Mouse (Mus musculus) limb, embryonic 14.5 days (tissue): ENCODE results near the gene Ccdc151. TPM values are rescaled to one million over a fixed set of nuclear protein-coding genes. Genes with fewer than 3 reads are reported as not detected.
A peak's percentile ranks its signal among the peaks of the same experiment; 100 is the strongest.

Source experiments
- ATAC-seq: fragments of 200-750 bp; cut with Nextera tagmentation; 2 replicates; pipeline ENCODE4 v1.8.0; 2017; ENCODE audit warnings: low read depth, moderate number of reproducible peaks, moderate TSS enrichment; ENCODE audit not compliant: low FRiP score
- DNase-seq: peaks from one replicate; pipeline ENCODE4 v3.0.0-alpha.2; 2015; ENCODE audit warnings: low spot score
- H3K27ac ChIP-seq: fragments of 300-500 bp; sonication (generic); replicated peaks from 2 replicates; pipeline ENCODE4 v1.5.1; 2014; ENCODE audit warnings: low read depth, mild to moderate bottlenecking, low read length, moderate library complexity, mixed read lengths
- H3K27me3 ChIP-seq: fragments of 300-500 bp; sonication (generic); 2 replicates; pipeline ENCODE4 v1.6.1; 2014; ENCODE audit warnings: low read length, mixed read lengths; ENCODE audit not compliant: control insufficient read depth, insufficient read depth
- H3K36me3 ChIP-seq: fragments of 300-500 bp; sonication (generic); 2 replicates; pipeline ENCODE4 v1.6.1; 2014; ENCODE audit warnings: mild to moderate bottlenecking, low read length, moderate library complexity, mixed read lengths; ENCODE audit not compliant: control insufficient read depth, insufficient read depth
- H3K4me1 ChIP-seq: fragments of 300-500 bp; sonication (generic); 2 replicates; pipeline ENCODE4 v1.6.1; 2014; ENCODE audit warnings: antibody characterized with exemption, low read length, mixed read lengths; ENCODE audit not compliant: control insufficient read depth, insufficient read depth
- H3K4me2 ChIP-seq: fragments of 300-500 bp; sonication (generic); replicated peaks from 2 replicates; pipeline ENCODE4 v1.6.1; 2014; ENCODE audit warnings: low read depth, mild to moderate bottlenecking, low read length, moderate library complexity; ENCODE audit not compliant: severe bottlenecking
- H3K4me3 ChIP-seq: fragments of 300-500 bp; sonication (generic); replicated peaks from 2 replicates; pipeline ENCODE4 v1.5.1; 2014; ENCODE audit warnings: low read length
- H3K9ac ChIP-seq: fragments of 300-500 bp; sonication (generic); 2 replicates; pipeline ENCODE4 v1.6.1; 2014; ENCODE audit warnings: mild to moderate bottlenecking, low read depth, low read length, moderate library complexity; ENCODE audit not compliant: severe bottlenecking
- H3K9me3 ChIP-seq: fragments of 300-500 bp; sonication (generic); 2 replicates; pipeline ENCODE4 v1.6.1; 2016; ENCODE audit warnings: low read length; ENCODE audit not compliant: control insufficient read depth
- POLR2A ChIP-seq: fragments of 200-500 bp; IDR thresholded peaks from 2 replicates; pipeline ENCODE4 v1.8.0; 2012; ENCODE audit warnings: inconsistent platforms, mild to moderate bottlenecking, moderate library complexity, borderline replicate concordance; ENCODE audit not compliant: insufficient read depth, insufficient read length; ENCODE audit errors: extremely low read depth
- WGBS: fragments of 180-500 bp; shearing (Covaris S2); extraction: QIAGEN DNeasy Blood & Tissue Kit; methylation state at CpG from one replicate; pipeline ENCODE4 v1.1.7; 2014; 5-methylcytosine and 5-hydroxymethylcytosine counted together
- polyA plus RNA-seq, 2 experiments: library from polyadenylated mRNA; depleted of rRNA in 1 of 2; stranded (reverse) in 1 of 2; unstranded in 1 of 2; fragments of >200 nt; fragmentation: Nextera tagmentation in 1 of 2; extraction: Ambion mirVana in 1 of 2; gene quantifications; 2 replicates each; pipeline versions ENCODE4 v1.2.1 to v1.2.3; 2012 to 2014

The Ccdc151 gene
- polyA plus RNA-seq, 2 experiments: 0.37 to 1.3 TPM

DNA sequence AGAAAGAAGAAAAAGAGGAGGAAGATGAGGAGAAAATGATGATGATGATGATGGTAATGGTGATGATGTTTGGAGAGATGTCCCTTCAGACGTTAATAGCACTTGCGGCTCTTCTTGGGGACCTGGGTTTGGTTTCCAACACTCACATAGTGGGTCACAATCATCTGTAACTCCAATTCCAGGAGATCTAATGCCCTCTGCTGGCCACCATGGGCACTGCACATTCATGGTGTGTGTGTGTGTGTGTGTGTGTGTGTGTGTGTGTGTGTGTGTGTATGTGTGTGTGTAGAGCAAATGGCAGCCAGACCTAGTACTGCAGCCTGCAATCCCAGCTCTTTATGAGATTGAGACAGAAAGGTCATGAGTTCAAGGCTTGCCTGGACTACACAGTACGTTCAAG is 50.5 kb downstream of the Ccdc151 start:
- H3K9ac ChIP-seq: no peak overlapping the region
- no peak for ATAC-seq
- H3K4me3 ChIP-seq: no peak overlapping the region
- no peak for TF ChIP-seq POLR2A
- DNase-seq: no peak
- no peaks in the 10 kb centered on the region for H3K36me3 ChIP-seq
- no peaks in the 10 kb centered on the region for H3K9me3 ChIP-seq
- peaks cover 4% of the 10 kb centered on the region; the same call in 1 of the 2 replicates for H3K4me1 ChIP-seq
- H3K27me3 ChIP-seq: no peaks in the 10 kb centered on the region
- no peak overlapping the region for H3K27ac ChIP-seq
- no peak overlapping the region for H3K4me2 ChIP-seq
- 74% methylated on average over 3 of the region's 3 CpGs for WGBS

GRCm38 (mm10) chr9:21950322-21950721 is 52.1 kb downstream of the Ccdc151 start:
- ATAC-seq (no peak), DNase-seq (peak; percentile 27)
- no peak overlapping the region for H3K4me3 ChIP-seq
- H3K27me3 ChIP-seq: no peaks in the 10 kb centered on the region
- no peak overlapping the region for H3K4me2 ChIP-seq
- no peak overlapping the region for H3K27ac ChIP-seq
- H3K36me3 ChIP-seq: no peaks in the 10 kb centered on the region
- H3K9ac ChIP-seq: no peak overlapping the region
- WGBS: 15% methylated on average over 11 of the region's 11 CpGs
- H3K9me3 ChIP-seq: no peaks in the 10 kb centered on the region
- no peaks in the 10 kb centered on the region for H3K4me1 ChIP-seq
- no peak for TF ChIP-seq POLR2A

DNA sequence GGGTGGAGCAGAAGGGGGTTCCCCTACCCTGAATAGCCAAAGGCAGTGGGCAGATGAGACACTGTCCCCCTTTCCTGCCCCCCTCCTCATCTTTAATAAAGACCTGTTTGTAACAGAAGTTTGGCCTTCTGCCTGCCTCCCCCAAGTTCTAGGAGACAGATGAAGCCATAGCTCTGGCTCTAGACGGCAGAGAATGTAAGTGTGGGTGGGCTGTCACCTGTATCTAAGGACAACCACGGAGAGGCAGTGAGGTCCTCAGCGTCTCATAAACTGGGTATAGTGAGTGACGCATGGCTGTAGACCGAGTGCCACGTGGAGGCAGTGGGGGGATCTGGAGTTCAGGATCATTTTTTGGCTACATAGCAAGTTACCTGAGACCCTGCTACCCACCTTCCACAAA is 53.6 kb downstream of the Ccdc151 start:
- ATAC-seq: no peak
- H3K4me2 ChIP-seq: no peak overlapping the region
- H3K9ac ChIP-seq: no peak overlapping the region
- TF ChIP-seq POLR2A: no peak
- no peaks in the 10 kb centered on the region for H3K4me1 ChIP-seq
- H3K36me3 ChIP-seq: no peaks in the 10 kb centered on the region
- H3K4me3 ChIP-seq: no peak overlapping the region
- no peaks in the 10 kb centered on the region for H3K27me3 ChIP-seq
- no peaks in the 10 kb centered on the region for H3K9me3 ChIP-seq
- WGBS: 70% methylated on average over 6 of the region's 6 CpGs
- no peak for DNase-seq
- no peak overlapping the region for H3K27ac ChIP-seq

GRCm38 (mm10) chr9:21948146-21948545 is 54.3 kb downstream of the Ccdc151 start:
- no peak for DNase-seq
- no peak overlapping the region for H3K9ac ChIP-seq
- no peak overlapping the region for H3K27ac ChIP-seq
- H3K4me1 ChIP-seq: no peaks in the 10 kb centered on the region
- ATAC-seq: no peak
- H3K27me3 ChIP-seq: no peaks in the 10 kb centered on the region
- 59% methylated on average over 7 of the region's 8 CpGs for WGBS
- no peak overlapping the region for H3K4me2 ChIP-seq
- no peaks in the 10 kb centered on the region for H3K9me3 ChIP-seq
- no peak for TF ChIP-seq POLR2A
- no peak overlapping the region for H3K4me3 ChIP-seq
- no peaks in the 10 kb centered on the region for H3K36me3 ChIP-seq

GRCm38 (mm10) chr9:21947540-21948130 is 54.8 kb downstream of the Ccdc151 start:
- Histone ChIP-seq H3K4me3 (no peak overlapping the region), H3K9me3 (no peaks in the 10 kb centered on the region), H3K9ac (no peak overlapping the region), H3K27me3 (no peaks in the 10 kb centered on the region), H3K27ac (no peak overlapping the region), H3K4me2 (no peak overlapping the region), H3K4me1 (no peaks in the 10 kb centered on the region), H3K36me3 (no peaks in the 10 kb centered on the region)
- DNase-seq (no peak), ATAC-seq (no peak)
- WGBS: 7% methylated on average over 22 of the region's 28 CpGs
- no peak for TF ChIP-seq POLR2A
